Mouse (Mus musculus) lung, postnatal 0 days (tissue): ENCODE results near the gene Ccdc33. TPM values are rescaled to one million over a fixed set of nuclear protein-coding genes. Genes with fewer than 3 reads are reported as not detected.
A peak's percentile ranks its signal among the peaks of the same experiment; 100 is the strongest.

Experiments
- ATAC-seq: fragments of 200-750 bp; cut with Nextera tagmentation; 2 replicates; pipeline ENCODE4 v1.8.0; 2017; ENCODE audit warnings: moderate library complexity
- DNase-seq: peaks from one replicate; pipeline ENCODE4 v3.0.0-alpha.2; 2016; ENCODE audit warnings: low spot score
- H3K27ac ChIP-seq: fragments of 300-500 bp; sonication (generic); 2 replicates; pipeline ENCODE4 v1.5.1; 2014; ENCODE audit warnings: antibody characterized with exemption, mild to moderate bottlenecking, low read length, mixed read lengths
- H3K27me3 ChIP-seq: fragments of 300-500 bp; sonication (generic); replicated peaks from 2 replicates; pipeline ENCODE4 v1.6.1; 2014; ENCODE audit warnings: low read length, mixed read lengths; ENCODE audit not compliant: insufficient read depth
- H3K36me3 ChIP-seq: fragments of 300-500 bp; sonication (generic); 2 replicates; pipeline ENCODE4 v1.6.1; 2014; ENCODE audit warnings: low read length, mixed read lengths; ENCODE audit not compliant: insufficient read depth
- H3K4me1 ChIP-seq: fragments of 300-500 bp; sonication (generic); 2 replicates; pipeline ENCODE4 v1.6.1; 2014; ENCODE audit warnings: antibody characterized with exemption, low read depth, low read length, mixed read lengths; ENCODE audit not compliant: insufficient read depth
- H3K4me2 ChIP-seq: fragments of 300-500 bp; sonication (generic); replicated peaks from 2 replicates; pipeline ENCODE4 v1.6.1; 2014; ENCODE audit warnings: low read depth, mild to moderate bottlenecking, low read length, moderate library complexity, mixed read lengths
- H3K4me3 ChIP-seq: fragments of 300-500 bp; sonication (generic); 2 replicates; pipeline ENCODE4 v1.5.1; 2014; ENCODE audit warnings: low read depth, low read length
- H3K9ac ChIP-seq: fragments of 300-500 bp; sonication (generic); replicated peaks from 2 replicates; pipeline ENCODE4 v1.6.1; 2014; ENCODE audit warnings: low read depth, mild to moderate bottlenecking
- H3K9me3 ChIP-seq: fragments of 300-500 bp; sonication (generic); 2 replicates; pipeline ENCODE4 v1.6.1; 2016; ENCODE audit warnings: low read length, mixed read lengths
- CTCF ChIP-seq: IDR thresholded peaks from 2 replicates; pipeline ENCODE4 v1.5.1; 2016; ENCODE audit warnings: antibody characterized with exemption, mild to moderate bottlenecking
- EP300 ChIP-seq: IDR thresholded peaks from 2 replicates; pipeline ENCODE4 v1.6.1; 2016; ENCODE audit warnings: antibody characterized with exemption, mild to moderate bottlenecking, control low read depth
- WGBS: fragments of 180-500 bp; shearing (Covaris S2); extraction: QIAGEN DNeasy Blood & Tissue Kit; methylation state at CpG from one replicate; pipeline ENCODE4 v1.1.7; 2014; 5-methylcytosine and 5-hydroxymethylcytosine counted together
- polyA plus RNA-seq: library from polyadenylated mRNA; unstranded; fragments of >200 nt; fragmentation: Nextera tagmentation; extraction: Ambion mirVana; gene quantifications from 2 replicates; pipeline ENCODE4 v1.2.1, GENCODE M21; 2015

Ccdc33 gene
- polyA plus RNA-seq, 1 experiment from 2014 or later = 3.0 TPM

GRCm38 (mm10) chr9:58087277-58087998 is 31.2 kb downstream of the Ccdc33 start:
- Histone ChIP-seq H3K36me3 (no peaks in the 10 kb centered on the region), H3K9me3 (no peaks in the 10 kb centered on the region), H3K4me3 (no peak overlapping the region), H3K27ac (no peak overlapping the region), H3K27me3 (no peaks in the 10 kb centered on the region), H3K4me1 (no peaks in the 10 kb centered on the region), H3K4me2 (no peak overlapping the region), H3K9ac (no peak overlapping the region)
- DNase-seq (no peak), ATAC-seq (no peak)
- 73% methylated on average over 7 of the region's 7 CpGs for WGBS
- TF ChIP-seq EP300 (no peak), CTCF (peak; percentile 24)

GRCm38 (mm10) chr9:58086861-58087260 is 31.8 kb downstream of the Ccdc33 start:
- no peak overlapping the region for H3K4me3 ChIP-seq
- H3K9me3 ChIP-seq = no peaks in the 10 kb centered on the region
- ATAC-seq (no peak), DNase-seq (no peak)
- H3K36me3 ChIP-seq = no peaks in the 10 kb centered on the region
- no peaks in the 10 kb centered on the region for H3K27me3 ChIP-seq
- H3K4me1 ChIP-seq = no peaks in the 10 kb centered on the region
- H3K4me2 ChIP-seq = no peak overlapping the region
- H3K9ac ChIP-seq = no peak overlapping the region
- TF ChIP-seq CTCF (no peak), EP300 (no peak)
- H3K27ac ChIP-seq = no peak overlapping the region
- 56% methylated on average over 7 of the region's 7 CpGs for WGBS

DNA sequence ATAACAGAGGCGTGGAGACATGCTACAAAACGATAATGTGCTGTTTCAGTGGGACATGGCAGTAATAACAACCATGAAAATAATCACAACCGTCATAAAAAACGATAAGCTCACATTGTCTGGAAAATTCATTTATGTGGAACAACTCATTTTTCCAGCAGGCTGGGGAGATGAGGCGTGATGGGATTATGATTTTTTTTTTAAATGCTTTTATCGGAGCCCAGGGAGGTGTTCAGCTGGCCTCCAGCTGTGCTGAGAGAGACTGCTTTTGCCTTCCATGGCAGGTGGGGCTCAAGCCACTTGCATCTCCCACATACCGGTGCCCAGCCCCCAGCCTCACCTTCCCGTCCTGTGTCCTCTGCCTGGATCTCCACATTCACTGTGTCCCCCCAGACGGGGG is 32.4 kb downstream of the Ccdc33 start:
- Histone ChIP-seq H3K9ac (no peak overlapping the region), H3K4me1 (no peaks in the 10 kb centered on the region), H3K36me3 (no peaks in the 10 kb centered on the region), H3K9me3 (no peaks in the 10 kb centered on the region), H3K4me2 (no peak overlapping the region), H3K27ac (no peak overlapping the region), H3K27me3 (no peaks in the 10 kb centered on the region), H3K4me3 (no peak overlapping the region)
- ATAC-seq (no peak), DNase-seq (no peak)
- WGBS = 36% methylated on average over 9 of the region's 9 CpGs
- TF ChIP-seq CTCF (no peak), EP300 (no peak)

DNA sequence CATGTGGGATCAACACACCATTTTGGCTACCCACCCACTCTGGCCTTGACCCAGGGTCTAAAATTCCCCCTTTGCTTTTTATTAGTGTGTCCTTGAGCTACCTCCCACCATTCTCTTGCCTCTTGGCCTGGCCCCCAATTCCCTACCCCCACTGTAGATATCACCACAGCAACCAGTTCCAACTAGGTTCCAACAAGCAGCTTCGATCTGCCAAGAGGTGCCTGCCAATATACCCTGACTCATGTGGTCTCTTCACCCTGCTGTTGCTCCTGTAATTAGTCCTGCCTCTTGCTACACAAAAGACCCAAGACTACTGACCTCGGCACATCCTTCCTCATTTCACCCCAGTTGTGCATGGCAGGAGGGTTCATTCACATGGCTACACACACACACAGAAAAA is 33.5 kb downstream of the Ccdc33 start:
- ATAC-seq (no peak), DNase-seq (no peak)
- TF ChIP-seq CTCF = no peak
- no peak for TF ChIP-seq EP300
- Histone ChIP-seq H3K27me3 (no peaks in the 10 kb centered on the region), H3K4me1 (no peaks in the 10 kb centered on the region), H3K4me3 (no peak overlapping the region), H3K27ac (no peak overlapping the region), H3K4me2 (no peak overlapping the region), H3K9me3 (no peaks in the 10 kb centered on the region), H3K36me3 (no peaks in the 10 kb centered on the region), H3K9ac (no peak overlapping the region)
- 26% methylated on average over 2 of the region's 2 CpGs for WGBS

DNA sequence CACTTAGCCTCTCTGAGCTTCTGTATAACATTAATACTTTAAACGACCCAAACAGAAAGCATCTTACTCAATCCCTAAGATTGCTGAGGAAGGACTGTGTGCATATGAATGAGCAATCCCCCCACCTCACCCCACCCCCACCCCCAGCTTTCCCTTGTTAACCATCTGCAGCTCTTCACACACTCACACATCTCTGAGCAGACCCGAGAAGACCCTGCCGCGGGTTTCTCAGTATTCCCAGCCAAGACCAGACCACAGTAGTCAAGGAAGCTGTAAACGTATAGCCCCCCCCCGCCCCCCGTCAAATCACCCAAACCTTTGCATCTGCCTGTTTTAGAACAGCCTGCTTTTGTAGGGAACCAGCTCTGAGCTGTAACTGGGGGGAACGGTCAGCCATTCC is 34.0 kb downstream of the Ccdc33 start:
- H3K4me1 ChIP-seq = no peaks in the 10 kb centered on the region
- no peaks in the 10 kb centered on the region for H3K36me3 ChIP-seq
- H3K27me3 ChIP-seq = no peaks in the 10 kb centered on the region
- no peaks in the 10 kb centered on the region for H3K9me3 ChIP-seq
- H3K4me3 ChIP-seq = no peak overlapping the region
- no peak for ATAC-seq
- H3K27ac ChIP-seq = no peak overlapping the region
- no peak overlapping the region for H3K4me2 ChIP-seq
- H3K9ac ChIP-seq = no peak overlapping the region
- no peak for DNase-seq
- whole genome bisulfite sequencing = 24% methylated on average over 8 of the region's 8 CpGs
- no peak for TF ChIP-seq EP300
- no peak for TF ChIP-seq CTCF

- no peaks in the 10 kb centered on the region for H3K9me3 ChIP-seq
- no peak overlapping the region for H3K9ac ChIP-seq
- no peak overlapping the region for H3K4me2 ChIP-seq
- ATAC-seq (no peak), DNase-seq (no peak)
- TF ChIP-seq CTCF (no peak), EP300 (no peak)
- no peaks in the 10 kb centered on the region for H3K27me3 ChIP-seq
- 42% methylated on average over 3 of the region's 3 CpGs for WGBS
- no peaks in the 10 kb centered on the region for H3K4me1 ChIP-seq
- no peak overlapping the region for H3K27ac ChIP-seq
- no peaks in the 10 kb centered on the region for H3K36me3 ChIP-seq
- no peak overlapping the region for H3K4me3 ChIP-seq
Observed at GRCm38 (mm10) chr9:58074561-58074960, 44.1 kb downstream of the Ccdc33 start.
